In the genomic region with DNA sequence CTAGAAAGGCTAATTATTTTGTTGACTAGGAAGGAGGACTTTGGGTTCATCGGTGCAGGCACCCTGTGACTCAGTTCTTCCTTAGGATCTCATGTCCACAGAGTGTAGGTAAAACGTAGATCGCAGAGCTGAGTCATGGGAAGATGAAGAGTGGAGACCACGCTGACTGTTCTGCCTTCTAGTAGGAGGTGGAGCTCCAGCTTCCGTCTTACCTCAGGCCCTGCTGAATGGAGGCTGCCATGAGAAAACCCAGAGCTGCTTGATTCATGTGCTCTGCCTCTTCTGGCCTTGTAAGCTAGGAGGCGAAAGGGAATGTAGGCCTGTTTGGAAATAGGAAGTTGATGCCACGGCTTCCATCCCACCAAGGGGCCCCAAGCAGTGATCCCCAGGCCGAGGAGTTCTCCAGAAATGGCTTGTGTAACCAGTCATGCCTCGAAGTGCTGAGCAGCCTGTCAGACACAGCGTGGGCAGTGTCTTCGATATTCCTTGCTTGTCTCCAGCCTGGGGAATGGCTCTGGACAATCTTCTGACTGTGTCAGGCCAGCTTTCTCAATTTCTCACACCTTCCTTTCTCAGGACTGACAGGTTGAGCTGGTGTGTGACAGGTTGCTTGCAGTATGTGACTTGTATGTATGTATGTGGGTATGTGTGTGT, we compare ENCODE assay signal across 8 mouse cellular contexts. TPM values are rescaled to one million over a fixed set of nuclear protein-coding genes. Genes with fewer than 3 reads are reported as not detected.
DNase-seq lines count a peak whose midpoint lies in the region; ATAC-seq and TF ChIP-seq lines count a peak whose summit lies in the region.

No protein-coding gene starts in this region.

- peak overlapping the region; percentile 90; the same call in 1 of the 2 replicates for H3K9ac ChIP-seq in liver, postnatal 0 days (replicated peaks)

- peak overlapping the region; percentile 92 for H3K4me3 ChIP-seq in liver, postnatal 0 days (ENCODE audit: low read depth, low read length)

- H3K27me3 ChIP-seq in liver, postnatal 0 days (ENCODE audit: insufficient read depth, low read length): no peaks in the 10 kb centered on the region

- WGBS in liver, postnatal 0 days (ENCODE audit: insufficient replicate concordance): 43% methylated on average over 11 of the region's 11 CpGs

- H3K36me3 ChIP-seq in liver, postnatal 0 days (replicated peaks; ENCODE audit: insufficient read depth, low read length): peaks cover 16% of the 10 kb centered on the region

- H3K4me1 ChIP-seq in liver, postnatal 0 days (ENCODE audit: insufficient read depth): peaks cover 37% of the 10 kb centered on the region

- peak; percentile 28 for DNase-seq in adrenal gland, adult 2 months
- DNase-seq in adrenal gland, postnatal 25 days: no peak
- DNase-seq in right cerebral cortex, adult 2 months (ENCODE audit: low spot score in 2 of 2): peak; percentile 37 to 50
- DNase-seq in right cerebral cortex, postnatal 10 days (ENCODE audit: low spot score in 2 of 2): no peak
- DNase-seq in liver, postnatal 0 days: peak; percentile 44
- no peak for DNase-seq in B cell, adult 2 months
- DNase-seq in testis, postnatal 14 days (ENCODE audit: low spot score): no peak

- TF ChIP-seq EP300 in liver, postnatal 0 days (IDR thresholded peaks at IDR 0.05; ENCODE audit: low read depth): no peak

- H3K4me2 ChIP-seq in liver, postnatal 0 days (ENCODE audit: low read depth, low read length): peak overlapping the region; percentile 78

- TF ChIP-seq CTCF in liver, postnatal 0 days (IDR thresholded peaks at IDR 0.05; ENCODE audit: low read depth): no peak

- H3K9me3 ChIP-seq in liver, postnatal 0 days (ENCODE audit: low read length): no peaks in the 10 kb centered on the region

- peak overlapping the region; percentile 98 for H3K27ac ChIP-seq in liver, postnatal 0 days (ENCODE audit: low read depth)

- ATAC-seq in hematopoietic stem cell, adult 5-6 weeks (replicated peaks in 1 of 2; ENCODE audit: insufficient read depth in 1 of 2, low FRiP score in 2 of 2, low TSS enrichment in 1 of 2, low read depth in 1 of 2, poor library complexity in 2 of 2, severe bottlenecking in 2 of 2): peak; percentile 13 to 46; a peak in 3 of 4 replicates
- 0 out of 2 replicates have a peak, but pooled peaks have one; percentile 6 for ATAC-seq in liver, postnatal 0 days

RNA-seq across cellular contexts. Expression of a gene that starts 1.4 kb away (rescaled TPM):
- total RNA-seq in adrenal gland, adult 2 months (2021): 10 to 100 TPM; 42.9 to 47.5 TPM
- 56.3 and 60.2 TPM in 2 replicates for polyA plus RNA-seq in adrenal gland, adult 2 months (2012; rRNA removed)
- 55.3 and 59.1 TPM in 2 replicates for total RNA-seq in adrenal gland, postnatal 25 days (2021)
- total RNA-seq in hematopoietic stem cell, adult 5-6 weeks (2017): 53.1 and 53.7 TPM in 2 replicates
- 9.9 and 11.8 TPM in 2 replicates for polyA plus RNA-seq in liver, postnatal 0 days (2015; fragmentation: Nextera tagmentation; extraction: Ambion mirVana)

RNA-seq across cellular contexts. Expression of a gene that starts 1.5 kb away (rescaled TPM):
- total RNA-seq in adrenal gland, adult 2 months (2021): 10 to 100 TPM; 13.9 to 14.1 TPM
- polyA plus RNA-seq in adrenal gland, adult 2 months (2012; rRNA removed): 20.1 and 22.3 TPM in 2 replicates
- 6.6 and 7.8 TPM in 2 replicates for total RNA-seq in adrenal gland, postnatal 25 days (2021)
- 0.94 and 1.2 TPM in 2 replicates for total RNA-seq in hematopoietic stem cell, adult 5-6 weeks (2017)
- polyA plus RNA-seq in liver, postnatal 0 days (2015; fragmentation: Nextera tagmentation; extraction: Ambion mirVana): 1.4 TPM in 2 replicates

RNA-seq across cellular contexts. Expression of a gene that starts 12.7 kb away (rescaled TPM):
- total RNA-seq in adrenal gland, adult 2 months (2021): 100 to 1,000 TPM; 229 to 231 TPM
- polyA plus RNA-seq in adrenal gland, adult 2 months (2012; rRNA removed): 145 and 186 TPM in 2 replicates
- total RNA-seq in adrenal gland, postnatal 25 days (2021): 183 and 214 TPM in 2 replicates
- total RNA-seq in hematopoietic stem cell, adult 5-6 weeks (2017): 10.3 and 28.6 TPM in 2 replicates
- 111 and 114 TPM in 2 replicates for polyA plus RNA-seq in liver, postnatal 0 days (2015; fragmentation: Nextera tagmentation; extraction: Ambion mirVana)

RNA-seq across cellular contexts. Expression of a gene that starts 26.9 kb away (rescaled TPM):
- total RNA-seq in adrenal gland, adult 2 months (2021): 1 to 10 TPM; 1.1 to 4.7 TPM
- polyA plus RNA-seq in adrenal gland, adult 2 months (2012; rRNA removed): 13.5 and 20.0 TPM in 2 replicates
- 1.6 and 1.9 TPM in 2 replicates for total RNA-seq in adrenal gland, postnatal 25 days (2021)
- not detected in 2 replicates for total RNA-seq in hematopoietic stem cell, adult 5-6 weeks (2017)
- polyA plus RNA-seq in liver, postnatal 0 days (2015; fragmentation: Nextera tagmentation; extraction: Ambion mirVana): 1.7 and 2.0 TPM in 2 replicates

RNA-seq across cellular contexts. Expression of a gene that starts 35.0 kb away (rescaled TPM):
- total RNA-seq in adrenal gland, adult 2 months (2021): 1 to 10 TPM in 1 of 2 experiments, under 1 TPM in 1; 0.63 to 1.2 TPM
- polyA plus RNA-seq in adrenal gland, adult 2 months (2012; rRNA removed): not detected in 2 replicates
- total RNA-seq in adrenal gland, postnatal 25 days (2021): 0.79 and 2.3 TPM in 2 replicates
- not detected in 2 replicates for total RNA-seq in hematopoietic stem cell, adult 5-6 weeks (2017)
- 0.43 and 0.62 TPM in 2 replicates for polyA plus RNA-seq in liver, postnatal 0 days (2015; fragmentation: Nextera tagmentation; extraction: Ambion mirVana)

Comparison
In these comparisons a context has a peak if more than half of its experiments do, and no peak if none do; other contexts are left out.
1. DNase-seq: peak in adrenal gland, adult 2 months (single experiment), right cerebral cortex, adult 2 months (2 of 2) and liver, postnatal 0 days (single experiment); none in adrenal gland, postnatal 25 days (single experiment), right cerebral cortex, postnatal 10 days (0 of 2), B cell, adult 2 months (0 of 2) and testis, postnatal 14 days (single experiment).